Mouse (Mus musculus) E14TG2a.4 (cell line): ENCODE measurements around the gene Fam187b.

ENCODE experiments used
- CTCF ChIP-seq: conservative IDR thresholded peaks from 2 replicates; pipeline ENCODE4 v1.5.1; 2014; ENCODE audit warnings: low read length
- NANOG ChIP-seq: IDR thresholded peaks from 2 replicates; pipeline ENCODE4 v1.6.1; 2014; ENCODE audit warnings: borderline replicate concordance, low read length, mixed read lengths
- POU5F1 ChIP-seq: IDR thresholded peaks from 2 replicates; pipeline ENCODE4 v1.6.1; 2014; ENCODE audit warnings: low read length, borderline replicate concordance

GRCm38 (mm10) chr7:31000505-31001020 lies 27.0 kb downstream of the Fam187b start:
- TF ChIP-seq CTCF (no peak), NANOG (no peak), POU5F1 (no peak)
